Mouse (Mus musculus): Measurements from ENCODE around the gene Psmf1. TPM values are rescaled to one million over a fixed set of nuclear protein-coding genes. Genes with fewer than 3 reads are reported as not detected.

The Psmf1 gene
- polyA plus RNA-seq, 1 experiment = 41.1 TPM

DNA sequence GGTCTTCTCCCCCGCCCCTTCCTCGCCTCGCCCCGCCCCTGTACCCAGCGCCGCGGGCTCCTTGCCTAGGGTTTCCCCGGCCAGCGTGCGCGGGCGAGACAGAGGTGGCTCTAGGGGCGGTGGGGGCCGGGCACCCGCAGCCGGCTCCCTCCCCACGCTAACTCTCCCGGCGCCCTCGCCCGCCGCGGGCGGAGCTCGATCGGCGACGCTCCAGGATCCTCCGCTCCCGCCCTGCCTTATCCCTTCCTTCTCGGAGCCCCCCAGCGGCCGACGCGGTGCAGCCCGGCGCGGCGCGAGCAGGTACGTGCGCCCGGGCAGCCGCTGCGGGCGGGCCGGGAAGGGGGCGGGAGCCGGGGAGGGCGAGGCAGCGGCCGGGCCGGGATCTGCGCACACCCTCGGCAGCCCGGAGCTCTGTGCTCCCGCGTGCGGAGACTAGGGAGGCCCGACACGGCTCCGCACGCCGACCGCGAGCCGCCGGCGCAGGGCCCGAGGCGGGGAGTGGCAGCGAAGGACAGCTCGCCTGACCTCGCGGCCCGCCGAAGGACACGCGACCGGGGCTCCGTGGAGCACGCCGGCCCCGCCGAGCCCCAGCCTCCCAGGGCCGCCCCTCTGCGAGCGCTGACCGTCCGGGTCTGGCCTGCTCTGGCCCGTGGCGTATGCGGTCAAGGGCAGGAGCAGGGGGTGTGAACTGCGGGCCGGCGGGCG is 41.7 kb downstream of the Psmf1 start:
- Histone ChIP-seq H3K4me1 (ENCODE audit: control insufficient read depth, insufficient read depth, low read length) (no peaks in the 10 kb centered on the region; the same call in 1 of the 2 replicates), H3K4me3 (replicated peaks; ENCODE audit: extremely low read depth, low read depth, low read length) (peak overlapping the region; percentile 28)
- under 1% methylated on average over 96 of the region's 97 CpGs for WGBS
- no peak for TF ChIP-seq CTCF (IDR thresholded peaks at IDR 0.05; ENCODE audit: insufficient read depth, low read length)
- TF ChIP-seq POLR2A (IDR thresholded peaks at IDR 0.05; ENCODE audit: borderline replicate concordance, extremely low read depth, low read depth, low read length) = no peak
- peak; percentile 25 for DNase-seq

DNA sequence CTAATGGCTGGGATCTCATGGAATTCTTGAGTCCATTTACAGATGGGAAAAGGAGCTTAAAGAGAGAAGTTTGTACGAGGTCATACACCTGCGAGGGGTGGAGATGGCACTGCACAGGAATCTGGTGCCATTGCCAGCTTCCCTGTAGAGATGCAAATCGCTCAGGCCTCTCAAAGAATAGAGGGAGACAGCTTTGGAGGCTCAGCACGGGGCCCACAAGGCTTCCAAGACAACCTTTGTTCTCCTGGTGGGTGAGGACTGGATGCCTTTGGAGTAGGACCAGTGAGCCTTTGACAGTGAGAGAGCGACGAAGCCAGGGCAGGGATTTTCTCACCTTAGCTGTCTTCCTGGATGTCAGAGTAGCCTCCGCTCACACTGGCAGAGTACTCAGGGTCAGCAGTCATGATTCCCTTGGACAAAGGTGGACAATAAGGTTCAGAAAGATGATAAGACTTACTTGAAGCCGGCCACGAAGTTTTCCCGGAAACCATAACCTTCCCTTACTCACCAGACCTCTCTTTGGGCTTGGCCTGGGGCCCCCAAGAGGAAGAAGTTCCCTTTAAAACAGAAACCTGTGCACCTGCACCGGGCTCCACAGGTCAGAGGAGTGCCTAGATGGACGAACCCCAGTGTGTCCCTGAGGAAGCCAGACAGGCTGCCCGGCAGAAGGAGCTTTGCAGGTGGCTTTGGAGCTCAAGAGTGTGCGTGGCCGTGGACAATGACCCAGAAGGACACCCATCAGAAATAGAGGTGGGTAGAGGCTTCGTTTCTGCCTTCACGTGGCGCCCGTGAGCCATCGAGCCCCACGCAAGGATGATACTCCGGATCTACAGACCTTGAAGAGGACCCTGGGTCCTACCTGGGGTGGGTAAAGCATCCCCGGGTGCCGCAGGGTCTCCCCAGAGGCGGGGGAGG is 42.5 kb downstream of the Psmf1 start, which contains the start of gene Tmem74b:
Gene Tmem74b, plus strand, starts transcription at position 778 of the 915 bp plus-strand sequence.
- TF ChIP-seq CTCF (IDR thresholded peaks at IDR 0.05; ENCODE audit: insufficient read depth, low read length) = no peak
- TF ChIP-seq POLR2A (IDR thresholded peaks at IDR 0.05; ENCODE audit: borderline replicate concordance, extremely low read depth, low read depth, low read length) = no peak
- no peak for DNase-seq
- Histone ChIP-seq H3K4me1 (ENCODE audit: control insufficient read depth, insufficient read depth, low read length) (no peaks in the 10 kb centered on the region; the same call in 1 of the 2 replicates), H3K4me3 (replicated peaks; ENCODE audit: extremely low read depth, low read depth, low read length) (peak within 1 kb of the TSS; percentile 28)
- 9% methylated on average over 25 of the region's 25 CpGs for WGBS

DNA sequence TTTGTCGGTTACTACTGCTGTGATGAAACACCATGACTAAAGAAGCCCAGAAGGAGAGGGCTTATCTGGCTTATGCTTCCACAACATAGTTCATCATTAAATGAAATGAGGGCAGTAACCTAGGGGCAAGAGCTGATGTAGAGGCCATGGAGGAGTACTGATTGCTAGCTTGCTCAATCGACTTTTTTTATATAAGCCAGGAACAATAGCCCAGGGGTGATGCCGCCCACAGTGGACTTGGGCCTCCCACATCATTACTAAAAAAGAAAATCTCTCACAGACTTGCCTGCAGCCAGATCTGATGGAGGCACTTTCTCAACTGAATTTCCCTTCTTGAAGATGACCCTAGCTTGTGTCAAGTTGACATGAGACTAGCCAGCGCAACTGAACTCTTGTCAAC is 61.0 kb downstream of the Psmf1 start:
- Histone ChIP-seq H3K4me3 (replicated peaks; ENCODE audit: extremely low read depth, low read depth, low read length) (no peak overlapping the region), H3K4me1 (ENCODE audit: control insufficient read depth, insufficient read depth, low read length) (no peaks in the 10 kb centered on the region)
- DNase-seq = no peak
- 90% methylated on average over 4 of the region's 4 CpGs for WGBS
- no peak for TF ChIP-seq POLR2A (IDR thresholded peaks at IDR 0.05; ENCODE audit: borderline replicate concordance, extremely low read depth, low read depth, low read length)
- TF ChIP-seq CTCF (IDR thresholded peaks at IDR 0.05; ENCODE audit: insufficient read depth, low read length) = no peak

DNA sequence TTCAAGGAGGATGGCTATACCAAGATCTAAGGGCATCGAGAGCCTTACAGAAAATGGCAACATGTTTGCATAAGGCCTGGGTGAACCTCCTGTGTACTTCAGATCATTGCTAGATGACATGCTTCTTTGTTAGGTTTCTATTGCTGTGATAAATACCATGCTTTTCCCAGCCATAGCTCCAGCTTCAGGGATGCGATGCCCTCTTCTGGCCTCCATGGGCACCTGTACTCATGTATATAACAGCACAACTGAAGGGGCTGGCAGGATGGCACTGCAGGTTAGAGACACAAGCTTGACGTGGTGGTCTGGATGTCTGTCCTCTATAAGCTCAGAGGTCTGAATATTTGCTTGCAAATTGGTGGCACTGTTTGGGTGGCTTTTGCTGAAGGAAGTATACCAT is 61.6 kb downstream of the Psmf1 start:
- TF ChIP-seq CTCF (IDR thresholded peaks at IDR 0.05; ENCODE audit: insufficient read depth, low read length) = peak; percentile 61
- no peak for TF ChIP-seq POLR2A (IDR thresholded peaks at IDR 0.05; ENCODE audit: borderline replicate concordance, extremely low read depth, low read depth, low read length)
- Histone ChIP-seq H3K4me1 (ENCODE audit: control insufficient read depth, insufficient read depth, low read length) (no peaks in the 10 kb centered on the region), H3K4me3 (replicated peaks; ENCODE audit: extremely low read depth, low read depth, low read length) (no peak overlapping the region)
- WGBS = 53% methylated on average over 3 of the region's 3 CpGs
- DNase-seq = no peak

DNA sequence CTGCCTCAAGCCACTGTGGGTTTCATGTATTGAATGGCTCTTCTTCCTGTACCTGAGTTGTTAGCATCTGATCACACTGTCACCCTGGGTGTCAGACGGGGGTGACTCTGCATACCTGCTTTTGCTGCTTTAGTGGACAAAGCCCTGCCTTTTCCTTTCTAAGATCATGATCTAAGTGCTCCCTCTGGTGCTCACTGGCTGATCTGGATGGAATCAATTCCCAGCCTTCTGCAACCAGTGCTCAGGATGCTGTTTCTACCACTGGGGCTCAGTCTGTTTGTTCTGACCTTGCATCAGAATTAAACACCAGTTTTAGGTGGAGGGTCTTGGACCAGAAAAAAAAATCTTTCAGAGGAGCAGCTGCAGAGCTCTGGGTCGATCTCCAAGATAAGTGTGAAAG is 67.8 kb downstream of the Psmf1 start:
- DNase-seq = no peak
- TF ChIP-seq POLR2A (IDR thresholded peaks at IDR 0.05; ENCODE audit: borderline replicate concordance, extremely low read depth, low read depth, low read length) (no peak), CTCF (IDR thresholded peaks at IDR 0.05; ENCODE audit: insufficient read depth, low read length) (0 out of 2 replicates have a peak, but pooled peaks have one; percentile 4)
- Histone ChIP-seq H3K4me3 (replicated peaks; ENCODE audit: extremely low read depth, low read depth, low read length) (no peak overlapping the region), H3K4me1 (ENCODE audit: control insufficient read depth, insufficient read depth, low read length) (no peaks in the 10 kb centered on the region)
- WGBS = 54% methylated on average over 2 of the region's 2 CpGs

DNA sequence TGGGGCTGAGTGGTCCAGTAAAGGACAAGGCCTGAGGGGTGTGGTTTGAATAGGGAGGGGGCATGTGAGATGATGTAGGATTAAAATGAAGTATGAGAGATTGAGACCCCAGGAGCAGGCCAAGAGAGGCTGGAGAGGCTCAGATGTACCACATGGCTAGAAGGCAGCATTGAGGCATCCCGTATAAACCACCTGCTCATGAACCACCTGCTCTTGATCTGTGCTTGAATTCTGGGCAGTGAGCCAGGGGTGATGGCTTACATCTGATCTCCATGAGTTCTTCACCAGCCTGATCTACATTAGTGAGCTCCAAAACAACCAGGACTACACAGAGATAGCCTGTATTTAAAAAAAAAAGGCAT is 73.0 kb downstream of the Psmf1 start:
- Histone ChIP-seq H3K4me3 (replicated peaks; ENCODE audit: extremely low read depth, low read depth, low read length) (no peak overlapping the region), H3K4me1 (ENCODE audit: control insufficient read depth, insufficient read depth, low read length) (no peaks in the 10 kb centered on the region)
- 43% methylated on average over 1 of the region's 1 CpGs for WGBS
- TF ChIP-seq POLR2A (IDR thresholded peaks at IDR 0.05; ENCODE audit: borderline replicate concordance, extremely low read depth, low read depth, low read length) (no peak), CTCF (IDR thresholded peaks at IDR 0.05; ENCODE audit: insufficient read depth, low read length) (no peak)
- DNase-seq = no peak

DNA sequence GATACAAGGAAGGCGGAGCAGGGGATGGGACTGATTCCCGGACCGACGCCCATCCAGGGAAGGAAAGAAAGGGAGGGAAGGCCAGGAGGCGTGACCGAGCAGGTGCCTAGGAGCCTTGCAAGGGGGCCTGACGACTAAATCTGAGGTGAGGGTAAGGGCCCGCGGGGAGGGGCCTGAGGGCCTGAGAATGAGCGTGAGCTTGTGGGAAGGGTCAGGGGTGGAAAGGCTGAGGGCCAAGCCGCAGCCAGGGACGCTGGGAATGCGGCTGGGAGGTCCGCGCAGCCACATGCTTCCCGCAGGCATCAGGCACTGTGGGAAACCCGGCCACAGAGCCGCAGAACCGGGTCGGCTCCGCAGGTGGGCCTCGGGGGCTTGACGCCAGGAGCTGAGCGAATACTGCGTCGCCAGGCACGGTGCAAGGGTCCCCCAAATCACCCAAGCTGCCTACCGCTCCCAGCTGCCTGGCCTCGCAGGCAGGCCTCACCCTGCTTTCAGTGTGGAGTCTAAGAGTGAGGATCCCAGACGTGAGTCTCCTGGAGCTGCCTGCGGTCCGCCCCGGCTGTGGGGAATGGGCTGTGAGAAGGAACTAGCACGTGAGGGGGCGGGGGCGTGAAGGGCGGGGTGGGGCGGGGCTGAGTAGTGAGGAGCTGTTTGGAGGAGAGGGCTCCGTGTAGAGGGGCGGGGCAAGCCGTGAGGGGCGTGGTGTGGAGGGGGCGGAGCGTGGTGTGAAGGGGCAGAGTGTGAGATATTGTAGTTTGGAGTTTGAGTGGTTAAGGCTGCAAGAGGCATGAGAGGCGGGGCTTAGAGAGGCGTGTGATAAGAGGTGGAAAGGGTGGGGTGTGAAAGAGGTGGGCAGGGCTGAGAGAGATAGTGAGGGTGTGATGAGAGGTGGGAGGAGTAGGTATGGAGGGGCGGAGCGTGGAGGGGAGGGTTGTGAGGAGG is 73.7 kb downstream of the Psmf1 start:
- H3K4me1 ChIP-seq (ENCODE audit: control insufficient read depth, insufficient read depth, low read length) = no peaks in the 10 kb centered on the region
- DNase-seq = no peak
- no peak overlapping the region for H3K4me3 ChIP-seq (replicated peaks; ENCODE audit: extremely low read depth, low read depth, low read length)
- TF ChIP-seq CTCF (IDR thresholded peaks at IDR 0.05; ENCODE audit: insufficient read depth, low read length) = no peak
- TF ChIP-seq POLR2A (IDR thresholded peaks at IDR 0.05; ENCODE audit: borderline replicate concordance, extremely low read depth, low read depth, low read length) = no peak
- 35% methylated on average over 48 of the region's 48 CpGs for WGBS

DNA sequence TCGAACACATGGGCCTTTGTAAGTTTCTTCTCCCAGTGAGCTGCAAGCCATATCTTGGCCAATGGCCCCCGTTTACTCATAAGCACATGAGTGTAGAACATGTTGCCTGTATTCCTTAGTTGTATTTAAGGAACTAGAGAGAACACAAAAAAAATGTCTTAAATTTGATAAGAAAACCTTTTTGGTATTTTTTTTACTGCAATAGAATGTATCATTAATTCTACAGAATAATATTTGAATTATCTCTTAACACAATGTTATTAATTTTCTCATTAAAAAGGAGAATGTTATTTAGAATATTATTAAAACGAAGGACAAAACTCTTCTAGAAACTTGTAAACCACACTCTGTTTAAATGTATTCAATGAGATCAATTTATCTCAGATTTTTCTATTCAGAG is 75.6 kb downstream of the Psmf1 start, which contains the start of gene Rad21l:
Gene Rad21l, minus strand, starts transcription at position 101 of the 400 bp plus-strand sequence.
- no peaks in the 10 kb centered on the region for H3K4me1 ChIP-seq (ENCODE audit: control insufficient read depth, insufficient read depth, low read length)
- TF ChIP-seq POLR2A (IDR thresholded peaks at IDR 0.05; ENCODE audit: borderline replicate concordance, extremely low read depth, low read depth, low read length) (no peak), CTCF (IDR thresholded peaks at IDR 0.05; ENCODE audit: insufficient read depth, low read length) (no peak)
- 70% methylated on average over 3 of the region's 3 CpGs for WGBS
- H3K4me3 ChIP-seq (replicated peaks; ENCODE audit: extremely low read depth, low read depth, low read length) = no peak within 1 kb of the TSS
- DNase-seq = no peak

Other genes with a start within 250 kb of the Psmf1 start
- 129 and 214 TPM in 2 replicates for gene Fkbp1a, start 201.7 kb downstream of the Psmf1 start, polyA plus RNA-seq (2012; rRNA removed)
- gene Sdcbp2, start 171.6 kb downstream of the Psmf1 start, polyA plus RNA-seq (2012; rRNA removed) = 4.0 and 10.6 TPM in 2 replicates
- 0.64 and 1.1 TPM in 2 replicates for gene Snph, start 111.6 kb downstream of the Psmf1 start, polyA plus RNA-seq (2012; rRNA removed)
- not detected in 2 replicates for gene Rad21l, start 75.7 kb downstream of the Psmf1 start, polyA plus RNA-seq (2012; rRNA removed)
- gene Tmem74b, start 42.2 kb downstream of the Psmf1 start, polyA plus RNA-seq (2012; rRNA removed) = 0.29 and 0.32 TPM in 2 replicates
- gene Rspo4, start 98.7 kb upstream of the Psmf1 start, polyA plus RNA-seq (2012; rRNA removed) = 0.31 and 0.87 TPM in 2 replicates
- 2.2 and 4.1 TPM in 2 replicates for gene Angpt4, start 167.0 kb upstream of the Psmf1 start, polyA plus RNA-seq (2012; rRNA removed)
- 41.1 and 42.1 TPM in 2 replicates for gene Fam110a, start 236.0 kb upstream of the Psmf1 start, polyA plus RNA-seq (2012; rRNA removed)

All from lung, adult 2 months (tissue).